Mouse (Mus musculus) R1 (cell line): ENCODE results near the gene Mfsd14a.

Source experiments
- DNase-seq: peaks from one replicate; pipeline ENCODE4 v3.0.0-alpha.2; 2018; ENCODE audit warnings: low read depth, low spot score

The Mfsd14a gene

DNA sequence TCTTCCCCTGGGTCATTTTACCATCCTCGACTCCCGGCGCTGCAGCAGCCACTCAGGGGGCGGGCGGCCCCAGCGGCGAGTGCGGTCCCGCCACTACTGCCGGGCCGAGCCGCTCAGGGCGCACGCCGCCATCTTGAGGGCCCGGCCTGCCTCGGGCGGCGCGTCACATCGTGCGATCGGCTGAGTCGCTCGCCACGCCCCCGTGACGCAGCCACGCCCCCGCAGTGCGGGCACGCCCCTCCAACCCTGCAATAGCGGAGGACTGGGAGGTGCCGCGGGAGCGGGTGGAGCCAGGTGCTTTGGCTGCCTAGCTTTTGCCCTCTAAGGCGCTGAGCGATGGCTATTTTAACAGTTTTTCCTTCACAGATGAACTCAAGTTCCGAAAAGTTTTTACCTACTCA, at the start of gene Mfsd14a:
Mfsd14a (minus strand) TSS at position 215 of the 401 bp plus-strand sequence.
- peak; percentile 93 for DNase-seq

DNA sequence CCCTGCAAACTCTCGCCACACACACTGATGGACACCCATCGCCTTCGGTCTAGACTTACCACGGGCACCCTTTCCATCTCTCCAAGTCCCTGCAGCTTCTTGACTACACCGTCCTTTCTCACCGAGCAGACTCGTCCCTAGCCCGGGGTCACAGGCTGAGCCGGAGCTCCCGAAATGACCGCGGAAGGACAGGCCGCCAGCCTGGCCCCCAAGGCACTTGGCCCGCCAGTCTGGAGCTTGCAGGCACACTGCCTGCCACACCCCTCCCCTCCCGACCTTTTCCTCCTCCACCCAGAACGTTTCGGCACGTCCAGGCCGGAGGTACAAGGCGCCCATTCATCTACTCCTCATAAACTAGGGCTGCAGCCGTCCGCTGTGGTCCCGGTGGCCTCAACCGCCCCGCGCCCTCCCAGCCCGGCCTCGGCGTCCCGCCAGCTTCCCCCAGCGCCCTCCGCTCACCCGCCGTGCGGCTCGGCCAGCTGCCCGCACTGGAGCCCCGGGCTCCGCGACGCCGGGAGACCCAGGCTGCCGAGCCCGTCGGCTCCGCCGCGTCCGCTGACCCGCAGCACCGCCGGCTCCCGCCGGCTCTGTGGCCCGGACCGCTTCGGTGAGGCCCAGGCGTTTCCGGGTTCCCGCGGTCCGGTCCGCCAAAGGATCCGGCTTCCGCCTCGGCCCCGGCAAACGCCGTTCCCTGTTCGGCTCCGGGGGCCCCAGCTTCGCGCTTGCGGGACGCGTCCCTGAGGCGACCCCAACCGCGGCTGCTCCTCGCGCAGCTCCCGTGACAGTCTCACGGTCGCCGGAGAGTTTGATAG, 49.4 kb upstream of the Mfsd14a start:
- DNase-seq, result peak; percentile 76

DNA sequence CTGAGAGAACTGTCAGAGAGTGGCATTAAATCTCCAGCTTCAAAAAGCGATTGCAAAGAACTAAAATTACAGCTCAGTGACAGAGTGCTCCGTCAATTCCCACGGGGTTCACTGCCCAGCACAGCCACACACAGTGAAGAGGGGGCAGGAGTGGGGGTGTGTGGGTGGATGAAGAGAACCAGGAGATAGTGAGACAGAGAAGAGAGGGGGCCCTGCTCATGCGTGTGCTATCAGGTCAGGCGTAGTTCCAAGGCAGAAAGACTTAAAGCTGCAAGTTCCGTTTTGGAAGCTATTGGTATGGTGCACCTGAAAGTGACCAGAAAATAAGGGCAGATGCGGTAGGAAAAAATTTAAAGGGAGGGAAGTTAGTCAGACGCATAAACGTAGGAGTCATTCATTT, 48.5 kb upstream of the Mfsd14a start:
- no peak for DNase-seq

DNA sequence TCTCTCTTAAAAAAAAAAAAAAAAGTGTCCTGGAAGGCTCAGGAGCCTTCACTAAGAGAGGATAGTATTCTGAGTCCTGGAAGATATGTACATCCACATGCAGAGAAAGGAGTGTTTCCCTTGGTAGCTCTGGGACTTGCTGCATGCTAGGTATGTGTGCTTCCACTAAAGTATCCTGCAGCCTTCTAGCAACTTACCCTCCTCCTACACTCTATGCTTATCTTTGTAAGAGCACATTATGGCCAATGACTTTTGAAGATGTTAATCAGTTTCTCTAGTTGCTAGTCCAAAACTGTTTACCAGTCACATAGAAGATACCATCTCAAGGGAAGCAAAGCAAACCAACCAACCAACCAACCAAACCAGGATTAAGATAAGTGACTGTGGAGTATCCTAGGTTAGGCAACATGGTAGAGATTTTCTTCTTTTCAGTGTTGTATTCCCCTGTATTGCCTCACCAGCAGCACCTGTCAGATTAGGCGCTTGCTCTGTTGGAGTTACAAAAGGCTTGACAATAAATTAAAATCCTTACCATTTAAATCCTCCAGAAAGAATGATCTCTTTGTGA, 43.2 kb upstream of the Mfsd14a start:
- no peak for DNase-seq

DNA sequence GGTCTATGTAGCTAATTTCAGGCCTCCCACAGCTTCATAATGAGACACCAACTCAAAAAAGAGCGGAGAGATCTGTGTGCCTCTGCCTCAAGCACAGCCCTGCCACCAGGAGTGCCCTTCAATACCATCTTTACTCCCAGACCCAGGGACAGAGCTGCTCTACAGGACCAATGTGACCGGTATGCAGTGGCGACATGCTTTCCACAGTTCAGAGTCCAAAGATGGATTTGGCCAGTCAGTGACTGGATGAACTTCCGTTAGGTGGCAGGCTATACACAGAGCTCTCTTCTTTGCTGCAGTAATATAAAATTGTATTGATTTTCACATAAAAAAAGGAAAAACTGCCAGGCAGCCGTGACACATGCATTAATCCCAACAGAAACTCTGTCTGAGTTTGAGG, 41.4 kb upstream of the Mfsd14a start:
- DNase-seq, result no peak

DNA sequence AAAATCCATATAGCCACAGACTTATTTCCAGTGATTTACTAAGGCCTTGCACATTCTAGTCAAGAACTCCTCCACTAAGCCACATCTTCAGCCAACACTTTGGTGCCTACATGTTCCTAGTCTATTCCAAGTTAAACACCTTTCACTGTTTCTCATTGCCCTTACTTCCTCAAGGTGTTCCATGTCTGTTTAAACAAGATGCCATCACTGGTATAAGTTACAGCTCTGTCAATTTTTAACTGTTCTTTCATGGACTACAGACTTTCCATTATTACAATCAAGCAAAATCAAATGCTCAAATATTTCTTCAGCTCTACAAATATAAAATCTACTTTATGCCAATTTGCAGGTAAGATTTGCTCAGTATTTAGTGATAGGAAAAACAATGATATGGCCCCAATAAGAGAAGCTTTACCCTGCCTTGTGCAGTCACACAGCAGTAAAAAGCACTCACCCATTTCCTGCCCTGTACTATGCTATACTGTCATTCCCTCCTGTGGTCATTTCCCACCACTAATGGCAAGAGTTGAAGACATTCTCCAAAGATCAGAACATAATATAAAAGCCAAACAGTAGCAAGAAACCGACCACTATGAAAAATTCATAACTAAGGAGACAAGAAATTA, 40.3 kb upstream of the Mfsd14a start:
- DNase-seq, result no peak

DNA sequence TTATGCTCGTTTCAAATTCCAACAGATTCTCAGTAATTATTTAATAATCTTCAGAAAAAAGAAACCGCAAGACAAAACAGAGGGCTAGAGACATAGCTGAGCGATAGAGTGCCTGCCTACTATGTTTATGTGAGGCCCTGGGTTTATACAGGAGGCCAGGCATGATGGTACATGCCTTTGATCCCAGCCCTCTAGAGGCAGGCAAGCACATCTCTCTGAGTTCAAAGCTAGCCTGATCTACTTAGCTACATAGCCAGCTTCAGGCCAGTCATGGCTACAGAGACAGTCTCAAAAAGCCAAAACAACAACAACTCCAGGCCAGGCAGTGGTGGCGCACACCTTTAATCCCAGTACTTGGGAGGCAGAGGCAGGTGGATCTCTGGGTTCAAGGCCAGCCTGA, 39.1 kb upstream of the Mfsd14a start:
- DNase-seq, result peak; percentile 59

DNA sequence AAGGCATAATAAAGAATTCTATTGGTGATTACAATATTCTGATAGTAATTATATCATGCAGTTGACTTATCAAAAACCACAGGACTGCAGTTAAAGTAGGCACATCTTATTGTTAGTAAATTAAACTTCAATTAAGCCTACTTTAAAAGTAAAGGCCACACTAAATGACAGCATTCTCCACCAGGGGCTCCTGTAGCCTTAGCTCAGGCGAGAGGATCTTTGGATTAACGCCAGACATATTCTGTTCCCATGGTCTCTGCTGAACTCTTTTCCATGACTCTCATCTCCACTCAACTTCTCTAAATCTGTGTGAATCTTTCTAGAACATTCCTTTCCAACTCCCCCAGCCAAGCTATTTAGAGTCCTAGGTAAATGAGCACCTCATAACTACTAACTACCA, 36.3 kb upstream of the Mfsd14a start:
- DNase-seq, result no peak

DNA sequence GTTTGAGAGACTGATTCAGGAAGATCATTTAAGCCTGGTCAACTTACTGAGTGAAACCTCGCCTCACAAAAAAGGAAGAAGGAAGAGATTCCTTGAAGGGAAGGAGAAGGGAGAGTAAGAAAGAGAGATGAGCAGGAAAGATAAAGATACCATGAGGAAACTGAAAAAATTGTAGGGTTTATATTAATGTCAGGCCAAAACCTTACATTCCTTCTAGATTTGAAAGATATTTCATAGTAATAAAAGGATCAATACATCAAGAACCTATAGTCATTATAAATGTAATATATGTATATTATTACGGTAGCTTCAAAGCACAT, 33.1 kb upstream of the Mfsd14a start:
- no peak for DNase-seq

DNA sequence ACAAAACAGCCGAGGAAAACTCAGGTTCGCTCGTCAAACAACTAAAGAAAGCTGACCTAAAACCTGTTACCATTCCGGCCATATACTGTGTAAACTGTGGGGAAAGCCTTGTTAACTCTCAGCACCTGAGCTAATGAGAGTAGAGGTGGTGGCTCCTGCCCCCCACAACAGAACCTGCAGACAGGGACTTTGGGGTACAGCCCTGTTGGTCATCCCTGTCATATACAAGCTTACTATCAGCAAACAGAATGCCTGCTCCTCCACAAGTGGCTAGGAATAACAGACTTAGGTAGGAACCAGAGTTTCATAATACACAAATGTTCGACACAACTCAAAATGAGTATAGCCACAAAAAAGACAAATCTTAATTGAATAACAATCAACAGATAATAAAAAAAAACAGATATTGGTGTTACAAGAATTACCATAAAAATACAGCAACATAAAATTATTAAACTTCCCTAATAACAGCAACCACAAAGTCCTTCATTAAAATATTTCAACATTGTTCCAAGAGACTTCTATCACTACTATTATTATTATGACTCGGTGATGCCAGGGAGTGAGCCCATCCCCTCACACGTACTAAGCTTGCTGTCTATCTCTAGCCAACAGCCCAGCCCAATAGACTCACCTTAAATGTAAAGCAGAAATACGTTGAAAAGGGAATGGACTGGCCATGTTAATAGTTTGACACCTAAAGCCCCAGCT, 32.6 kb upstream of the Mfsd14a start:
- DNase-seq, result no peak

DNA sequence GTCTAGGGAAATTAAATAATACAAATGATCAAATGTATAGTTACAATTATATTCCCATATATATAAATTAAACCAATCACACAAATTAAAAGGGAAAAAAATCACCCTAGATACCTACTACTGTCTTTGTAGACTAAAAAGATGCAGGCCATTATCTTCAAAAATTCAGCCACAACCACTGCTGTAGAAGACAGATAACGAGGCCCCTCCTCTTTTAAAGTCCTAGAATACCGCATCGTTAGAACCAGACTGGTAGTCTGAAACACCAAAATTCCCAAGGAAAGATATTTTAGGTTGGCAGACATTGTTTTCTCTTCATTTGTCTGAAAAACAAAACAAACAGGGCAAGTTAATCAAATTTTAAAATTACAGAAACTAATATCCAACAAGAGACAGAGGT, 31.8 kb upstream of the Mfsd14a start:
- no peak for DNase-seq

DNA sequence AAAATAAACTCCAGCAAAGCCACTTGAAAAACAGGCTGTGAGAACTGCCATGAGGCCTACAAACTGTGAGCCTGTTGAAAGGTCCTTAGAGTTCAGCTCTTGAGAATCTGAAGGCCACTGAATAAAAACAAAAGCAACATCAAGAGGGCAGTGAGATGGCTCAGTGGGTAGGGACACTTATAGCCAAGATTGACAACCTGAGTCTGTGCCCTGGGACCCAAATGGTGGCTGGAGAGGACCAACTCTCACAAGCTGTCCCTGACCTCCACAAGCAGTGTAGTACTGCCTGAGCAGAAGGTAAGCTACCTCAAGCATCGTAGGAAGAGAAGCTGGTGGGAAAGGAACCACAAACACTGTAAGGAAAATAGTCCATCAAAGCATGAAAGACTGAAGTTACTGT, 18.7 kb upstream of the Mfsd14a start, which contains the start of gene Gm43191:
Gm43191 (minus strand) TSS at position 101 of the 400 bp plus-strand sequence.
- no peak for DNase-seq

DNA sequence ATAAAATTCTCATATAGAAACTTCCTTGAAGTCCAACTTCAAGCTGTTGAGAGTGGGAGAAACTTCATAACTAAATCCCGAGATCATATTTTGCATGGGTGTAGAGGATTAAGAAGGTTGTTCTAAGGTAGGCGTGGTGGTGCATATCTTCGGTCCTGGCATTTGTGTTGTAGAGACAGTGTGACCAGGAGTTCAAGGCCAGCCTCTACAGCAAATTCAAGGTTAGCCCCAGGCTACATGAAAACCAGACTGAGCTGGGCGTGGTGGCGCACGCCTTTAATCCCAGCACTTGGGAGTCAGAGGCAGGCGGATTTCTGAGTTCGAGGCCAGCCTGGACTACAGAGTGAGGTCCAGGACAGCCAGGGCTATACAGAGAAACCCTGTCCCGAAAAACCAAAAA, 1.8 kb upstream of the Mfsd14a start:
- peak; percentile 82 for DNase-seq

DNA sequence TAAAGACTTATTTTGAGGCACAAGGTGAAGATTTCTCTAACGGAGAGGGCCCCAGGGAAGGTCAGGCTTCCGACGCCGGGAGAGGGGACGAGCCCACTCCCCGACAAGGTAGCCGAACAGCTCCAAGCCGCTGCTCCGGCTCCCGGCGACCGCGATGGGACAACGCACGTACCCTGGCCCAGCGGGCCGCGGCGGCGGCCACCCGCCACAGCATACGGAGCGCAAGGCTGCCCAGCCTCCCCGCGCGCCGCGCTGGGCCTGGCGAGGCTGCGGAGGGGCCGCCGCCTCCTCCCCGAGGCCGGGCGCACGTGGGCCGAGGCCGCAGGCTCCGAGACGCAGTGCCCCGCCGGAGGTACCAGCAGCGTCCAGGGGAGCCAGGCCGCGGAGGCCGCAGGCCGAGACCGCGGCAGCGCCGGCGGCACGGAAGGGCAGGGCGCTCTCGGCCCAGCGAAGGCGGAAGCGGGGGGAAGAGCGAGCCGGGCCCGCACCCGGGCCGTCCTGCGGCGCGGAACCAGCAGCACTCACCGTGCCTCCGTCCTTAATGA, 535 bp downstream of the Mfsd14a start:
- DNase-seq, result peak; percentile 40

DNA sequence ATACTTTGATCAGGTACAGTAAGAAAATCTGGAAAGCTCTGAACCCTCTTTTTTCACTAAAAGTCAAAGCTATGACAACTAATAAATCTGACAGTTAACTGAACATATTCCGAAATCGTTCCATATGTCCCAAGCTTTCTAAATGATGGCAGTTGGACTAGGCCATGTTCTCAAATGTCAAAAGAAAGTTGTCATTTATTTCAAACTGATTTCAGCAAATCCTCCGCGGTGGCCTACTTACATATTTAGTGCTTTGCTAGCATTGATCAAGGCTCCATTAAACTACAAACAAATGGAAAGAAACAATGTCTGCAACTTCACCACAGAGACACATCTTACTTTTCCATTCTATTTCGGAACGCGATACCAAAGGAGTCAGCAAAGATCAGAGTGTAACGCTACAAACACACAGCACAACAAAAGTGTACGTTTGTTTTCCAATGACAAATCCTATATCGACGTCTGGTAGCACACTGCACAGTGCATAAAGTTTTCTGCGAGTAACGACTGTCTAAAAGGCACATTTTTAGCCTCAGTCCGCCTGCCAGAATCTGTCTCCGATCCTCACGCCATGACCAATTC, 1.1 kb downstream of the Mfsd14a start:
- DNase-seq, result no peak

DNA sequence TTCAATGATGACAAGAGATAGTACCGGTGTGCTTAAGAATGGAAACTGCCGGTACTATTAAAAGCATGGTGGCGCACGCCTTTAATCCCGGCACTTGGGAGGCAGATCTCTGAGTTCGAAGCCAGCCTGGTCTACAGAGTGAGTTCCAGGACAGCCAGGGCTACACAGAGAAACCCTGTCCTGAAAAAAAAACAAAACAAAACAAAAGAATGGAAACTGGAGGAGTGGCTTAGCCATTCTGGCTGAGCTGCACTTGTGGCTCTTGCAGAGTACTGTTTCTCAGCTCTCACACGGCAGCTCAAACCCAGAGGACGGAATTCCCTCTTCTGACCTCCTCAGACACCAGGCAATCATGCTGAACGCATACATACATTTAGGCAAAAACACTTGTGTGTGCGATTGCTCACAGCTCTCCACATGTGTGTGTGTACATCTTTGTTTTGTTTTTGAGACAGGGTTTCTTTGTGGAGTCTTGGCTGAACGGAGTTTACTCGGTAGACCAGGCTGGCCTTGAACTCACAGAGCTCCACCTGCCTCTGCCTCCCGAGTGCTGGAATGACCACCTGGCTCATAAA, 2.5 kb downstream of the Mfsd14a start:
- peak; percentile 52 for DNase-seq

DNA sequence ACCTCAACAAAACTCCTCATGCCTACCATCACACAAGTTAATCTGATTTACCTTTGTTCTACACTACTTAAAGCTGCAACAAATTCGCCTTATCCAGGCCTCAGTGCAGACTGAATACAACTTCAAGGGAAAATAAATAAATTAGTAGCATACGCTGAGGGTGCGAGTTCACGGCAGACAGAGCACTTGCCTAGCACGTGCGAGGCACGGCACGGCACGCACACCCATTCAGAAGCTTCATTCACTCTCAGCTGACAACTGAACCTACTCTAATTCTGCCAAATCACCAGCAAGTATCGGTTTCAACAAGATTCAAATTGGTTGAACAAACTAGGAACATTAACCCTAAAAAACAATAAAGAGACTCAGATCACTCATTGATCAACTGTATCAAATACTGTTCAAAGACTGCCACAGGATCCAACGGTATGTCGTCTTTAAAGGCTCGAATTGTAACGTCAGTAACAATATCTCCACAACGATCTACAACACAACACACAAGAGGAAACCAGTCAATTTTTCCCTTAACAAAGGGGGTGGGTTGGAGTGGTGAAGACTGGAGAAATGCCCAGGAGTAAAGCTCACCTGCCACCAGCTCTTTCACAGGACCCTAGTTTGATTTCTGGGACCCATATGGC, 3.4 kb downstream of the Mfsd14a start:
- DNase-seq, result no peak

DNA sequence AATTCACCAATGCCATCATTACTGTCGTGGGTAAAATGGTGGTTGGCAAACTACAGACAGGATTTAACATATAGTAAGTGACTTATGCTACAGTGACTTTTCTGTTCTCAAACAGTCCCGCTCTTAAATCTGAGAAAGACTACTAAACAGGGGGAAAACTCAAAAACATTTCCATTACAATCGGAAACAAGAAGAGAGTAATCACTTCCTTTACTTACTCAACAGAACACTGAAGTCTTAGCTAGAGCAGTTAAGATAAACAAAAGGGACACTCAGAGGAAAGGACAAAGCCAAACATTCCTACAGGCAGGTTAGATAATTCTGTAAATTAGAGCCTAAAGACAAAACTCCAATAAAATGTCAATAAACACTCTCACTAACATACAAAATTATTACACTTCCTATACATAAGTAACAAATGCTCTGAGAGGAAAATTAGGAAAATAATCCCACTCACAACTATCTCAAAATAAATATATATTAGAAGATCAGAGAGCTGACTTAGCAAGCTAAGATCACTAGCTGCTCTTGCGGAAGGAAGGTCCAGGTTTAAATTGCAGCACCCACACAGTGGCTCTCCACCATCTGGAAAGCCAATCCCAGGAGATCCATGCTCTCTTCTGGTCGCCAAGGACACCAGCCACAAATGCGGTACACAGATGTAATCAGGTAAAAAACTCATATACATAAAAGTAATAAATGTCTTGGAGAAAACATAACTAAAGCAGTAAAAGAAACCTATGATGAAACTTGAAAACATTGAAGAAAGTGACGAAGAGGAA, 6.1 kb downstream of the Mfsd14a start:
- DNase-seq, result peak; percentile 88

DNA sequence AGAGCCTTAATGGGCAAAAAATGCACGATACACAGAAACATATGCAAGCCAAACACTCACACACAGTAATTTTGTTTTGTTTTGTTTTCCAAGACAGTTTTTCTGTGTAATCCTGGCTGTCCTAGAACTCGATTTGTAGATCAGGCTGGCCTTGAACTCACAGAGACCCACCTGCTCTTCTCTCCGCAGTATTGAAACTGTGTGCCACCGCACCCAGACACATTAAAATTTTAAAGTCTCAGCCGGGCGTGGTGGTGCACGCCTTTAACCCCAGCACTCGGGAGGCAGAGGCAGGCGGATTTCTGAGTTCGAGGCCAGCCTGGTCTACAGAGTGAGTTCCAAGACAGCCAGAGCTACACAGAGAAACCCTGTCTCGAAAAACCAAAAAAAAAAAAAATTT, 8.4 kb downstream of the Mfsd14a start:
- DNase-seq, result peak; percentile 46

DNA sequence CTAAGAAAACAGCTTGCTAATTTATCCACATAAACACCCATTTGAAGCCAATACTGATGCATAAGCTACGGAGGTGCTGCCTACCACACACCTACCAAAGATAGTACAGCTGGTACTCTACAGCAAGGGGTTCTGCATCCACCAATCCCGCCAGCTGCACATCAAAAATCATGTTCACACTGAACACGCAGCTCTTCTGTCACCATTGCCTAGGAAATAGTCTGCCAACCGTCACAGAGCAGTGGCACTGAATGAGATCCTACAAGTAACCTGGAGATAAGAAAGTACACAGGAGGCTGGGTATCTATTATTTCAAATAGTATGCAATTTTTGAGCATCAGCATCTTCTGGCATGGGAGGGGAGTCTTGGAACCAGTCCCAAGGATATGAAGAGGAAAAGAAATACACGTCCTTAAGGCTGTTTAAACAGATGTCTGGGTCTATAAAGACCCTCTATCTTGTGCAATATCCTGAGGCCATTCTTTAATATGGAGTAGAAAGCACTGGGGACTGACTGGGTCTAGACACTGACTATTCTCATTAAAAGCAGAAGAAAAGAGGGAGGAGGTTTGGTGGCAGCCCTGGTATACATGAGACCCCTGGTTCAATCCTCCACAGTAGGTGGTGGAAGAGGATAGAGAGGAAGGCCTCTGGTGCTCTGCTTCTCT, 9.1 kb downstream of the Mfsd14a start:
- DNase-seq, result no peak
